Comparison of ENCODE assay signal across 28 mouse cellular contexts in genomic region chr8:115953783-115954470, GRCm38 (mm10).
DNase-seq lines count a peak whose midpoint lies in the region; TF ChIP-seq lines count a peak whose summit lies in the region.
"Had no signal": no experiment of that assay in that cellular context is flagged by ENCODE, and none has a peak within 500 bp of the region (broad histone marks: within the 10 kb centered on the region; RNA-seq: fewer than 3 reads in every experiment).

No protein-coding gene starts in this region.

- 35% methylated on average over 7 of the region's 7 CpGs for WGBS in cerebellum, adult 2 months

- H3K79me2 ChIP-seq in myocyte (ENCODE audit: control insufficient read depth, insufficient read depth), result no peaks in the 10 kb centered on the region

- no peak overlapping the region for H3K27ac ChIP-seq in cerebellum, adult 2 months (ENCODE audit: insufficient read depth, low read length)
- H3K27ac ChIP-seq: embryonic facial prominence, embryonic 13.5 days; heart, embryonic 10.5 days; heart, embryonic 15.5 days; hindbrain, embryonic 12.5 days; hindbrain, postnatal 0 days; intestine, embryonic 15.5 days; kidney, postnatal 0 days; liver, embryonic 14.5 days; neural tube, embryonic 15.5 days had no signal

- no peak overlapping the region for H3K4me3 ChIP-seq in cerebellum, adult 2 months (replicated peaks; ENCODE audit: insufficient read depth, low read depth, low read length)
- H3K4me3 ChIP-seq in myocyte, result no peak overlapping the region
- H3K4me3 ChIP-seq: embryonic facial prominence, embryonic 13.5 days; heart, embryonic 10.5 days; heart, embryonic 15.5 days; hindbrain, embryonic 12.5 days; intestine, embryonic 15.5 days; neural tube, embryonic 15.5 days had no signal

- no peak for TF ChIP-seq POLR2A in cerebellum, adult 2 months (IDR thresholded peaks at IDR 0.05; ENCODE audit: borderline replicate concordance, insufficient read depth, low read length)
- no peak for TF ChIP-seq POLR2A in myocyte (IDR thresholded peaks at IDR 0.05; ENCODE audit: insufficient read length, low read depth)

- DNase-seq in adrenal gland, postnatal 10 days, result peak; percentile 10
- no peak for DNase-seq in adrenal gland, postnatal 36 days
- DNase-seq in cerebellum, adult 2 months, result peak; percentile 19 to 59
- peak; percentile 31 to 42 for DNase-seq in cerebellum, postnatal 14 days
- DNase-seq in spleen, adult 12 weeks (ENCODE audit: low spot score), result no peak
- no peak for DNase-seq in T-cell, adult 2 months (ENCODE audit: low spot score)
- no peak for DNase-seq in kidney, postnatal 14 days
- DNase-seq: gastrocnemius, postnatal 10 days; kidney, adult 8-10 months; layer of hippocampus, adult 9-11 months; liver; lung, adult 2 months; lung, postnatal 10 days; midbrain, embryonic 14.5 days; retina, postnatal 1 day; right cerebral cortex, postnatal 25 days; spleen, adult 18-20 months; thymus, postnatal 36 days had no signal

- no peak for TF ChIP-seq CTCF in cerebellum, adult 2 months (IDR thresholded peaks at IDR 0.05; ENCODE audit: borderline replicate concordance, insufficient read depth, low read depth, low read length)

- no peaks in the 10 kb centered on the region for H3K27me3 ChIP-seq in cerebellum, adult 2 months (ENCODE audit: control insufficient read depth, insufficient read depth, low read length)
- no peaks in the 10 kb centered on the region for H3K27me3 ChIP-seq in myocyte (ENCODE audit: control insufficient read depth, insufficient read depth, insufficient read length)
- H3K27me3 ChIP-seq: embryonic facial prominence, embryonic 13.5 days; heart, embryonic 15.5 days; hindbrain, embryonic 12.5 days; intestine, embryonic 15.5 days; neural tube, embryonic 15.5 days had no signal

- H3K36me3 ChIP-seq in myocyte (ENCODE audit: control insufficient read depth, insufficient read depth), result no peaks in the 10 kb centered on the region
- H3K36me3 ChIP-seq: embryonic facial prominence, embryonic 13.5 days; heart, embryonic 10.5 days; heart, embryonic 15.5 days; hindbrain, embryonic 12.5 days; intestine, embryonic 15.5 days; neural tube, embryonic 15.5 days had no signal

- peaks cover 9% of the 10 kb centered on the region for H3K4me1 ChIP-seq in cerebellum, adult 2 months (ENCODE audit: control insufficient read depth, insufficient read depth, low read length)
- H3K4me1 ChIP-seq: embryonic facial prominence, embryonic 13.5 days; heart, embryonic 10.5 days; heart, embryonic 15.5 days; hindbrain, embryonic 12.5 days; intestine, embryonic 15.5 days; neural tube, embryonic 15.5 days had no signal

- H3ac ChIP-seq in myocyte (ENCODE audit: control insufficient read depth, insufficient read length), result no peak overlapping the region

- no peak overlapping the region for H3K4me2 ChIP-seq in myocyte (ENCODE audit: low read depth)
- H3K4me2 ChIP-seq: embryonic facial prominence, embryonic 13.5 days; heart, embryonic 15.5 days; hindbrain, embryonic 12.5 days; intestine, embryonic 15.5 days; neural tube, embryonic 15.5 days had no signal

TF ChIP-seq in myocyte, 11 proteins besides CTCF, POLR2A, EP300 and RAD21:
- TF ChIP-seq SRF (IDR thresholded peaks at IDR 0.05; ENCODE audit: control insufficient read depth, insufficient read length, low read depth) (no peak), MYOG (IDR thresholded peaks at IDR 0.05; ENCODE audit: control insufficient read depth in 1 of 3, insufficient read depth in 1 of 3, insufficient read length in 2 of 3, low read depth in 2 of 3) (peak in 1 of 3 experiments; percentile 64), TCF3 (IDR thresholded peaks at IDR 0.05; ENCODE audit: insufficient read length, low read depth) (no peak), REST (IDR thresholded peaks at IDR 0.05; ENCODE audit: insufficient read depth, insufficient read length) (no peak), MYOD1 (IDR thresholded peaks at IDR 0.05; ENCODE audit: control insufficient read depth in 1 of 3, insufficient read length in 2 of 3, low read depth in 2 of 3) (peak in 2 of 3 experiments; percentile 55 to 57), USF1 (IDR thresholded peaks at IDR 0.05; ENCODE audit: low read depth) (no peak), TCF12 (IDR thresholded peaks at IDR 0.05; ENCODE audit: insufficient read depth, poor library complexity, severe bottlenecking) (no peak), CEBPB (IDR thresholded peaks at IDR 0.05; ENCODE audit: insufficient read depth, poor library complexity, severe bottlenecking) (no peak), POLR2AphosphoS2 (IDR thresholded peaks at IDR 0.05; ENCODE audit: insufficient read length, low read depth) (no peak)

Comparison
In these comparisons a context has a peak if more than half of its experiments do, and no peak if none do; other contexts are left out.
1. DNase-seq: peak in adrenal gland, postnatal 10 days (single experiment), cerebellum, adult 2 months (2 of 2) and cerebellum, postnatal 14 days (2 of 2); none in adrenal gland, postnatal 36 days (0 of 2), spleen, adult 12 weeks (single experiment), T-cell, adult 2 months (single experiment) and kidney, postnatal 14 days (single experiment).